Mouse (Mus musculus): ENCODE measurements around the gene Gm5662. TPM values are rescaled to one million over a fixed set of nuclear protein-coding genes. Genes with fewer than 3 reads are reported as not detected.

Gm5662 gene
- not detected for polyA plus RNA-seq (2014; fragmentation: Illumina TruSeq; extraction: RNeasy Lipid Tissue Mini Kit (QIAGEN cat#74804); ENCODE audit: low read depth, low replicate concordance)

GRCm38 (mm10) chr12:88274400-88274799 is at the start of gene Gm5662:
TSS of gene Gm5662 (minus strand) at chr12:88274500.

GRCm38 (mm10) chr12:88323926-88324325 is 49.6 kb upstream of the Gm5662 start, which contains the start of gene Gm5039:
TSS of gene Gm5039 (minus strand) at chr12:88324026.

GRCm38 (mm10) chr12:88250000-88250399 is 24.3 kb downstream of the Gm5662 start, which contains the start of gene Gm8332:
TSS of gene Gm8332 (minus strand) at chr12:88250100.

Other genes with a start within 250 kb of the Gm5662 start
- gene Gm2056, start 247.5 kb downstream of the Gm5662 start, polyA plus RNA-seq (2014; fragmentation: Illumina TruSeq; extraction: RNeasy Lipid Tissue Mini Kit (QIAGEN cat#74804); ENCODE audit: low read depth, low replicate concordance): not detected
- not detected for gene Gm16368, start 190.8 kb downstream of the Gm5662 start, polyA plus RNA-seq (2014; fragmentation: Illumina TruSeq; extraction: RNeasy Lipid Tissue Mini Kit (QIAGEN cat#74804); ENCODE audit: low read depth, low replicate concordance)
- not detected for gene Gm10436, start 92.4 kb downstream of the Gm5662 start, polyA plus RNA-seq (2014; fragmentation: Illumina TruSeq; extraction: RNeasy Lipid Tissue Mini Kit (QIAGEN cat#74804); ENCODE audit: low read depth, low replicate concordance)
- gene Gm8332, start 24.4 kb downstream of the Gm5662 start, polyA plus RNA-seq (2014; fragmentation: Illumina TruSeq; extraction: RNeasy Lipid Tissue Mini Kit (QIAGEN cat#74804); ENCODE audit: low read depth, low replicate concordance): not detected
- gene Gm5039, start 49.5 kb upstream of the Gm5662 start, polyA plus RNA-seq (2014; fragmentation: Illumina TruSeq; extraction: RNeasy Lipid Tissue Mini Kit (QIAGEN cat#74804); ENCODE audit: low read depth, low replicate concordance): not detected
- gene Adck1, start 86.1 kb upstream of the Gm5662 start, polyA plus RNA-seq (2014; fragmentation: Illumina TruSeq; extraction: RNeasy Lipid Tissue Mini Kit (QIAGEN cat#74804); ENCODE audit: low read depth, low replicate concordance): 34.9 TPM

Measured in heart, adult 10 weeks (tissue).